Mouse (Mus musculus) kidney, adult 9 months (tissue): ENCODE data around the gene Gm20388.
A peak's percentile ranks its signal among the peaks of the same experiment; 100 is the strongest.

Experiments
- DNase-seq: peaks from one replicate; pipeline ENCODE4 v3.0.0; 2022

Gene Gm20388

DNA sequence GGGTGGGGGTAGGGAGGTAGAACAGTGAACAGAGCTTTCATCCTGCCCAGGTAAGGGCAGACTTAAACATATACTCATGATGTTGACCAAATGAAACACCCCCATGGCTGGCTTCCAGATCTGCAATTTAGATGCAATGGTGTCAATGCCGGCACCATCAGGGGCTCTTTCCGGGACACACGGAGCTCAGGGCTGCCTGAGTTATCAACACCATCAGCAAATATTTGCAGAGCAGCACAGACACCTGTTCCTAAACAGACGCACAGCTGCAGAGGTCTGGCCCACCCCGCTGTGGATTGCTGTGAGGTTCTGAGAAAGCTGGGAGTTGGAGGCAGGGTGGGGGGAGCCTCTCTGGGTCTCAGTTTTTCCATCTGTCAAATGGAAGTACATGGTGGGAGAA lies 2855.5 kb downstream of the Gm20388 start:
- no peak for DNase-seq

DNA sequence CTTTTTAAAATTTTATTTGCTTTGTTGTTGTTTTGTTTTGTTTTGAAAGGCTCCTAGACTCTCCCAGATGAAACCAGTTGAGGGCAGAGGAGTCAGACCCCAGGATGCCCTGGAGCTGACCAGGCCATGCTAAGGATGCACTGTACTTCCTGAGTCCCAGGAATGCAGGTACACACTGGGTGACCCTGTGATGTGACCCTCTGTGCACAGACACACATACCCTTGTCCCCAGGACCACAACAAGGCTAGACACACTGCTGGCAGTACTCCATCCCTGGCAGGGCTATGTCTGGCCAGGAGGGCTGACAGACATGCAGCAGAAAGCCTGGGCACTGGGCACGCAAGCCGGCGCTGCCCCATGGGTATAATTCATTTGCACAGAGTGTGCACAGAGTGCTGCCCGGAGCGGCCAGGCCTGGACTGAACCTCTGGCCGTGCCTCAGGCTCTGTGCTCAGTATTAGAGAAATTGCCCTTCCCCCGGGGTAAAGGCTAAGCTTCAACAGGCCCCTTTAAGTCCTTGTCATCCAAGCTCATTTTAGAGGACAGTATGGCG lies 2856.1 kb downstream of the Gm20388 start:
- DNase-seq: no peak

DNA sequence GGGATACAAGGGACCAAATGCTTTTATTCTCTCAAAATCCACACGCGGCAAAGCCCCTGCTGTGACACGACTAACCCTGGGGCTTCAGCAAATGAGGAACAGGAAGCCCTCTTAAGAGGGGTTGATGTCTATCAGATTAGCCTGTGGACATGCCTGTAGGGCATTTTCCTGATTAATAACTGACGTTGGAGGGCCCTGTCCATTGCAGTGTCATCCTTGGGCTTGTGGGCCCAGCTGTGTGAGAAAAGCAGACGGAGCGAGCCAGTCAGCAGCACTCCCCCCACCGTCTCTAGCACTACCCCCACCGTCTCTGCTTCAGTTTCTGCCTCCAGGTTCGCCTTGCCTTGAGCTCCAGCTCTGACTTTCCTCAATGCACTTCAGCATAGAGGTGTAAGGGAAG lies 2856.6 kb downstream of the Gm20388 start:
- DNase-seq: no peak

DNA sequence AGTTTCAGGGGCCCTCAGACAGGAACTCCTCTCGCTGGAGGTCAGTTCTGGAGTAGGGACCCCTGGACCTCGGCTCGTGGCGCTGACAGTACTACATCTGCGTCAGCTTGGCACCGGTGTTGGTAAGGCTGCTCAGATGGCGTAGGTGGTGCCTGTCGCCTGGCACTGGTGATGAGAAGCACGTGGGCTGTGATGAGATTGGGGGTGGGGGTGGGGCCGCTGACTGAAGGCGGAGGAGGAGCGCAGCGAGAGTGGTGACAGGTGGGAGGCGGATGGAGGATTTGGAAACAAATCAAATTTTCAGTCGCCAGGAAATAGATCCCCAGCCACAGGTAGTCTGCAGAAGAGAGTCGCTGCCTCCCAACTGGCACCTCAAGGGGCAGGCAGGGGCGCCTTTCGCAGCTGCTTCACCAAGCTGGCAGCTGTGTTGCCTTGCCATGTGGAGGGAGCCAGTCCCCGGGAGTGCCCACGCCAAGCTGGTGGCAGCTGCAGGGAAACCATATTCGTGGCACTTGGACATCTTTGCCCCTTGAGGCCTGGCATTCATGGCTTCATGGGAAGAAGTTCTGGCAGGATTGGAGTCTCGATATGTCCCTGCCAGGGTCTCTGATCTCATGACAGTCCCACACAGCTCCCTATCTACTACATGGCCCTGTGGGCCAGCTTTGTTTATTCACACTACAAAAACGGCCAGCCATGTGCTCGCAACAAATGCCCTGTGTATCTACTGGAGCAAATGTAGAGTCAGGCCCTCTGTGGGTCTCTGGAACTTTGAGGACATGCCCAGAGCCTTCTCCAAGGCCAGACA lies 2858.8 kb downstream of the Gm20388 start:
- no peak for DNase-seq

DNA sequence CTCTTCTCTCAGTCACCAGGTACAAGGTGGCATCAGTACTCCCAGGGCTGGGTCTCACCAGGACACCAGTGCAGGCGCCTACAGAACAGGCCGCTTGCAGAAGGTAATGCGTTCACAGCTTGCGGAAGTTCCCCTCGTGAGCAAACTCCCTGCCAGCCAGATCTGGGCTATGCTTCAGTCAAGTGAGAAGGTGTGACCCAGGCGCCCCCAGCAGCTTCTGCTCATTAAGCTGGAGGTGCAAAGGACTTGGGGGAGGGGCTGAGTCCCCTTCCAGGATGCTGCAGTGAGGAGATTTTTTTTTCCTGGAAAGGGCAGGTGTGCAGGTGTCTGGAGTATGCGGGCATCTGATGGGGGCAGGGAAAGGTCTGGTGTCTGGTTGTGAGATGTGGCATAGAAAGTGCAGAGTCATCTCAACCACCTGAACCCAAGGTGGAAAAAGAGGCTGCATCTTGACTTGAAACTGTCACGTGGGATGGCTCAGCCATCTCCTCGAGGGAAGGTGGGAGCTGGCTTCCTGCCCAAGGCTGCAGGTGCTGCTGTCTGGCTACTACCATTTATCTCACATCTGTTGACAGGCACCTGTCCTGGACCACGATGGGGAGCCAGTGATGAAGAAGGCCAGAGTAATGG lies 2861.9 kb downstream of the Gm20388 start:
- DNase-seq: no peak

DNA sequence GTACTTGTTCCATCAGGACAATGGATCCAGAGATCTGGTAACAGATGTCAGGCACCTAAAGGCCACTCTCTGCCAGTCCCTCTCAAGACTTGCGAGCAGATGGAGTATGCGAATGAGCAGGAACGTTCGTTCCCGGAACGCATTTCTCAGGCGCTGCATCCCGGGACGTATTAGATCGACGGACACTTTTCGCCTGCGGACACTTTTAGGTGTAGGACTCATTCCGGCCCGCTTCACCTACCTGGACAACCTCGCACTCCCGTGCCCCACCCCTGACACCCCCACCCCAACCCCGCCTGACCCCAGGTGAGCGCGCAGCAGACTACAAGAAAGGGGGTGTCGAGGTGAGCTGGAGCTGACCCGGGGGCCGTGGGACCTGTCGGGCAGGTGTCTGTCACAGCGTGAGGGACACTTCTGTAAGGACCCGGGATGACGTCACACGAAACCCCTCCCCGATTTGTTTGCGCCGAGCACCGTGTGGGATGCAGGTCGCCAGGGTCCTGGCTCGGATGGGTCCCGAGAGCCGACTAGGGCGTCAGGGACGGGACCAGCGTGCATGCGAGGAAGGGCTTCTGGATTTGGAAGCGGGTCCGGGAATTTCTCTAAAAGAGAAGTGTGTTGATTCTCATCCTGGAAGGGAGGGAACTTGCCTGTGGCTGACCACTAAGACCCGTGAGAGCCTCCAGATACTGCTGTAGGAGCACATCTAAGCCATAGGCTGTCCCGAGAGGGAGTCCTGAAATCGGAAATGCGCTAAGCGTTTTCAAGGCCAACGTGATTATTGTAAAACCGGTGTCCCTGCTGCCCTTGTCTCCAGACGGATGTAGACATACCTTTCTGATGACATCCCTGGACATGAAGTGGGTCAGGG lies 2864.9 kb downstream of the Gm20388 start, which contains the start of gene Acsf3:
Gene Acsf3 (plus strand): TSS at position 202 of the 871 bp plus-strand sequence.
- peak; percentile 68 for DNase-seq

DNA sequence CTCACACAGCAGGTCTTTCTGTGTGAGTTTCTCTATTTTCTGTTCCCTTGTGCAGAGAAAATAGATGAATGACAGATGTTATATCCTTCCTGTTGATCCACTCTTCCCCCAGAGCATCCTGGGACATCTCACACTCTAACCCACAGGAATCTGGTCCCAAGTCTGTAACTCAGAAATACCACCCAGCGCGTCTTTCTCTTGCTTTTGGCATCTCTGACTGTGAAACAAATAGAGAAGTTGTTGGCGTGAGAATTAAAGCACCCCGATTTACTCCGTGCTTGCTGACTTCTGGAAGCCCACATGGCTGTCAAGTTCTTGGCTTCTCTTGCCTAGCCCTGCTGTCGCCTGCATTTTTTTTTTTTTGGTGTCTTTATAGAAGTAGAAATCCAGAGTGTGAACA lies 2867.1 kb downstream of the Gm20388 start:
- DNase-seq: no peak

DNA sequence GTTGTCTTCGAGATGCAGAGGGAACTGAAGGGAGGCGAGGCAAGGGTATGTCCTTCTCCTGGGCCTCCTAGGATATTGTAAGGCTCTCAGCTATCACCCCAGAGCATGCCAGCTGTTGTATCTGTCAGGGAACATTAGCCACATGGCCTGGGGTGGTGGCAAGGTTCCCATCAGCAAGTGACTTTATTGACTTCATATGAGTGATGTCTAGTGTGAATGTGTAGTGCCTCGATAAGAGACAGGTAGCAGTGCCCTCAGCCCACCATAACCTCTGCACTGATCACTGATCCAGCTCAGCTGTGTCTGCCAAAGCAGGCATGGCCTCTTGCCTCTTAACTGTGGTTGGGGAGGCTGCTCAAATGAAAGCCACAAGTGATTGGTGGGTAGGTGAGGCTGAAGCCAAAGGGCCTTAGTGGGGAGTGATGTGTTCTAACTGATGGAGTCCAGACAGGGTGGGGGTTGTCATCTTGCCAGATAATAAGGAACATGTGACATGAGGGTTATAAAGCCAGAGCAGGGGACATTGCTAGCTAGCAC lies 2868.1 kb downstream of the Gm20388 start:
- no peak for DNase-seq

DNA sequence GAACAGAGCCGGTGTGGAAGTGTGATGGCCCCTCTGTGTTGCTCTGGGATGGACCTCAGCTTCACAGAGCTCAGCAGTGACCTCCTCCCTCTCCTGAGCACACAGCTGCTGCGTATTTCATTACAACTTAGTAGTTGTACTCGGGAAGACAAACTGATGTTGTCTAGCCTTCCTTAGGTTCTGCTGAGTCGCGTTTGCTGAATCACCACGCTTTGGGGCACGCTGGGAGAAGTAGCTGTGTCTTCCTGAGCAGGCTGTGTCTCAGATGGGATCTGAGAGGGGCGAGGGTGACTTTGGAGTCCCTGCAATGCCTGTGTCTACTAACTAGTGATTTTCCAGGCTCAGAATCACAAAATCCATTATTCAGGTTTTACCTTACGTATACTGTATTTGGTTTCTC lies 2868.6 kb downstream of the Gm20388 start:
- DNase-seq: no peak

DNA sequence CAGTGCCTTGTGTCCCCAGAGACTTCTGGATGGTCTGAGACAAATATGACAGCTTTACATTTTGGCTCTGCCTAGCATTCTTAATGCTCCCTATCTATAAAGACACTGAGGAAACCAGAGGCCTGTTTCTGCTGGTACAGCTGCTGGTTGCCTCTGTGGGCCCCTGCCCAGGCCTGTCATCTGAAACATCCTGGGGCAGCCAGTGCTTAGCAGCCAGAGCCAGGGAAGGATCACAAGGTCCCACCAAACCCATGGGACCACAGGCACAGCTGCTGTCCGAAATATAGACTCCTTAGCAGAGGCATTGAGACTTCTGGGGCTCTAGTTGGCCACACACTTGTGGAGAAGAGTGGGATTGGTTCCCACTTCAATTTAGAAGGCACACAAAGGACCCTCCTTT lies 2874.1 kb downstream of the Gm20388 start:
- DNase-seq: no peak

DNA sequence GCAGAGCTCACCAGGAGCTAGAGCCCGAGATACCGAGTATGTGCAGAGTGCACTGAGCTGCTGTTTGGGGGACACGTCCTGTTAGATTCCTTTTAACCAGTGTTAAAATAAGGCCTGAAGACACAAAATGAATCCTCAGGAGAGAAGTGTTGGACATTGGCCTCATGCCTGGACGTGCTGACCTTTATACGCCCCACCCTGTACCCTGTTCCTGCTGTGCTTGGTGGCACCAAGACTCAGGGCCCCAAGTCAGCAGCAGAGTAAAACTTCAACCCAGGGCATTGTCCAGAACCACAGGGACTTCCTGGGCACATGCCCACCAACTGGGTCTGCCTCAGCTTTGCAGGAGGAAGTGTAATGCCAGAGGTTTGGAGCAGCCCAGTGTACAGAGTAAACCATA lies 2879.2 kb downstream of the Gm20388 start:
- peak; percentile 90 for DNase-seq

DNA sequence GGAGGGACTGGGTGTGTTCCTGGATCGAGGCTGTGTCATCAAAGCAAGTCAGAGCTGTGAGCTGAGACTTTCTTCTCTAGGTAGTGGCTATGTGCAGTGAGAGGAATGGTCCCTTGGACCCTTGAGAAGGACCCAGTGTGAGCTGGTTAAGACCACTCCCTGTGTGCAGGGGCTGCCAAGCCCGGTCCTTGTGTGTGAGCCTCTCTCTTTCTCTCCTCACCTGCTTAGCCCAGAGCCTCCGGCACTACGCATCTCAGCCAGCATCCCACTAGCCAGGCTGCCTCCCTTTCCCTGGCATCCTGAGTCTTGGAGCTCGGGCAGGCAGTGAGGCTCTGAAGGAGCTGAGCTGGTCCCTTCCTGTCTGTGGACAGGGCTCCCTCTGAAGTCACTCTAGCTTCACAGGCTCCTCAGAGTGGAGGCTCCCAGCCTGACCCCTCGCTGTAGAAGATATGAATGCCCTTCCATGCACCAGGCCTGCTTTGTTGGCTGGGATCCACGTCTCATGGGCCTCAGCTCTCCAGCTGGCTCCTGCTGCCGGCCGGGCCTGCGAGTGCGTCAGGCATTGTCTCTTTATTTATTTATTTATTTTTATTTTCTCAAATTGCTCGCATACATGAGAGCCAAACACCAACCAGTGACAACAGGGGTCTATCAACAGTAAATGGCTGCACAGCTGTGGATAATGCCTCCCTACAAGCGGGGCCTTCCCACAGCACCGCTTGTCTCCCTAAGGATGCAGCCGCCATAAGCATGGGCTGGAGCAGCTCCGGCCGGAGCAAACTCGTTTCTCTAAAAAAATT lies 2882.9 kb downstream of the Gm20388 start:
- peak; percentile 22 for DNase-seq

DNA sequence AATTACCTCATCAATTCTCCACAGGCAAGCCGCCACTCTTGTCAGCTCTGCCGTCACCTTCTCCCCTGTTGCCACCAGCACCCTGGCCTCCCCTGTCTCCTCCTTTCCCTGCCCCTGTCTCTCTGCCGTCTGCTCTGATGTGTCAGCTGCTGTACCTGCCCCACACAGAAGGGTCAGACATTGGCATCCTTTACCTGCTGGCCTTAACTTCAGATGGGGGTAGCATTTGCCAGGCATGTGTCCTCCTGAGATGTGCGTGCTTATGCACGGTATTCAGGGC lies 2883.5 kb downstream of the Gm20388 start:
- no peak for DNase-seq

DNA sequence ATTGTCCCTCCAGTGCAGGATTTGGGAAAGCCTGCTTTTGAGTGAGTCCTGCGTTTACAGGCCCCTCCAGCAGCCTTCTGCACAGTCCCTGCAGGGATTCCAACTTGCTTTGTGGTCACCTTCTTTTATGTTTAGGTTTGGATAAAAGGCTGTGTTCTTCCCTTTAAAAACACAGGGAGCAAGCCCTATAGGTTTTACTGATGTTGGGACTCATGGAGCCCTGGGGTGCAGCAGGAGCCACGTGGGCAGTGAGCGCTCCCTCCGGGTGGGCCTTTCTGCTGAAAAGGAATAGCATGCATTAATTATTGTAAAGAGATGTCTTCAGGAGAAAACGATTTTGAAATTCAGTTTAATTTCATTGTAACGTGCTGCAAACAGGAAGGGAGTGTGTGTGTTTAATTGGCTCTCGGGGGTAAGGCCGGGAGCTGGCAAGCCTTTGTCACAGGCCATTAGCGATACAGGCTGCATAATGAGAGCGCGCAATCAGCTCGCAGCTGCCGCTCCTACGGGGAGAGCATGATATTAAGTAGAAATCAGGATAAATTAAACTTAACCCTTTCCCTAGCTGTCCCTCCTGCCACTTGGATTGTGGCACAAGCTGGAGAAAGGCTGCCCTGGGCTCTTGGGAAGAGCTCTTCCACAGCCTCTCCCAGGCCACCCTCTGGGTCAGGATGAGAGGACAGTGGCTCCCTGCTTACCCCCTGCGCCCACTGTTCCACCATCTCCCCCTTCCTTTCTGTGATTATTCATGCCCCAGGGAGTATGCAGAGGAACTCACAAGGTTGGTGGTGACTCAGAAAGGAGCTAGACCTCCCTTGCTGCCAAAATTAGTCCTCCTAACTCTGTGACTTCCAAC lies 2893.5 kb downstream of the Gm20388 start:
- no peak for DNase-seq

DNA sequence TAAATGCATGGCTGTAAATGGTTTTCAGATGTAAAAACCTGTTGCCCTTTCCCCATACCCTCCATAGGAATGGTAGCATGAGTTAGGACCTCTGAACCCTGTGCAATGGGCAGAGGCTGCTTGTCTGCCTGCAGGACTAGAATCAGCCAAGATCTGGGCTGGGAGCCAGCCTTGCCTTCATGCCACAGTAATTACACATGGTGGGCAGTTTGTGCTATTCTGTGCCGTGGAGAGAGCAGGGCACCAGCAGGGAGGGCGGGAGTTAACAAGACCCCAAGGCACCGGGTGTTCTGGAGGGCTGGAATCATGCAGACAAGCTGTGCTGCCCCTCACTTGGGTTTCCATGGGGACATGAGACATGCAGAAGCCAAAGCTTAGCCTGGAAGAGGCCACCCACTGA lies 2894.7 kb downstream of the Gm20388 start:
- DNase-seq: peak; percentile 62

DNA sequence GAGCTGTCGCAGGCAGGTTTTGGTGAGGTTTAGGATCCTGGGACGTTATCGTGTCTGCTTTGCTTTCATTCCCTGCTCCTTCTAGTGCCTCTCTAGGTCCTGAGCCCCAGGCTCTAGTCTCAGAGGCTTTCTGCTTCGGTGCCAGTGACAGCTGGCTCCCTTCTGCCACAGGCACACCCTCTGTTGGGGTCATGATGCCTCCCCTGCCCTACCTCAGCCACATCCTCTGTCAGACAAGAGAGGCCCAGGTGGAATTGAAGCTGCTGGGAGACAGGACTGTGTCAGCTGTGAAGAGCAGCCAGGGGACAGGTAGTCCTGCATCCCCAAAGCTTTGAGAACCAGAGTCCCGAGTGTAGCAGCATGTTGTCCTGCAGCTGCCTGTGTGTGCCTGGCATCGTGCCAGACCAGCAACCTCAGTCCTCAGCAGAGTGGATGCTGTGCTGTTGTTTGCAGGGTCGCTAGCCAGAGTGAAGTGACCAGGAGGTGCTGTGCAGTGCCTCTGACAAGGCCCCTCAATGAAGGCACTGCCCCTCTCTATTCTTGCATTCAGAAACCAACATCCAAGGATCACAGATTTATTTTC lies 2896.4 kb downstream of the Gm20388 start:
- DNase-seq: no peak

DNA sequence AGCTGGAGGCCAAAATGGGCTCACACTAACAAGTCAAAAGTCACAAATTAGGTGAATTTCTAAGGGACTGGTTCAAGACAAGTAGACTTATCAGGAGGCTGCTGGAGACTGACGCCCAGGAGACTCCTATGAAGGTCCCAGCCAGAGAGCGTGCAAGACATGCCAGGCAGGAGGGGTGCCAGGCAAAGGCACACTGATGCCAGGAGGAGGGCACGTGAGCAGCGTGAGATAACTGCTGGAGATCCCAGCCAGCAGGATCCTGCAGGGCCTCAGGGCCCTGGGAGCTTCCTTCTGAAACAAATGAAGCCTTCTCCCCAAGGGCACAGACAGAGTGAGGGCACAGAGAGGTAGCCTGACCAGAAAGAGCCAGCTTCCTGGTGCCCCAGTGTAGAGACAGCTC lies 2897.3 kb downstream of the Gm20388 start:
- no peak for DNase-seq

DNA sequence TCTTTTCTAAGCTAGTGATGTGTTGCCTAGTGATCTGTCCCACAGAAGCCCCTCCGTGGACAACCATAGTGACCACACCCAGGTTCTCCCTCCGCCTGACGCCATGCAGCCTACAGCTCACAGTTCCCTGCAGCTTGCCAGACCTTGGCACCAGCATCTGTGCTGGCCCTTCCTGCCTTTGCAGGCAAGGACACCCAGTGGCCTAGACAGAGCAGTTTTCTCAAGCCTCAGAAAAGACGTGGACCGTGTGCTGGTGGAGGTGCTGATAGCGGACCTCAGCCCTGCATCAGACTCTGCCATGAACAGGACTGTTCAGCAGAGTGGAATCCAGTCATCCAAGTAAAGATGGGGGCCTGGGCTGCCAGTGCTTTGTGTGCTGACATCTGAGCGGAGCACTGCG lies 2899.7 kb downstream of the Gm20388 start:
- no peak for DNase-seq

DNA sequence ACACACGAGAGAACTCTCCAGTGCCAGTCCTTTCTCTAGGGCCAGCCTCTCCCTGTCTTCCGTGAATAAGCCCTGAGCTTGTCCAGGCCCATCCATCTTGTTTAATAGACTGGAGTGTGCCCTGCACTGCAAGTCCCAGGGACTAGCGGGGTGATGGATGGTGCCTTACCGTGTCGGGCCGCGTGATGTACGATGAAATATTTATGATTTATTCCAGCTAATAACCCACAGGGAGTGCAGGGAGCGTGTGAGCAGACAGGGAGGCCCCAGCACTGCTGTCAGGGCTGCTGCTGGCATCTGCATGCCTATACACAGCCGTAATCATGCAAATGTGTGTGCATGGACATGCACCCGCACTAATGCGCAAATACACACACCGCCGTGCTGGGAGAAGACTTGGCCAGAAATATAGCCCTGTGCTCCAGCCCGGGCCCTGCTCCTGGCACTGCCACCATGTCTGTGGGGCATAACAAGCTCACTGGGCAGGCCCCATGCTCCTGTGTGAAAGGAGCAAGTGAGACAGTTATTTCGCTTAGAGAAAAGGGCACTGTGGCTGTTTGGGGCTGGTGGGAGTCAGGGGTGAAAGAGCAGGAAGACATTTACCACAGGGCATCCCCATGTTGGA lies 2901.3 kb downstream of the Gm20388 start:
- DNase-seq: no peak

DNA sequence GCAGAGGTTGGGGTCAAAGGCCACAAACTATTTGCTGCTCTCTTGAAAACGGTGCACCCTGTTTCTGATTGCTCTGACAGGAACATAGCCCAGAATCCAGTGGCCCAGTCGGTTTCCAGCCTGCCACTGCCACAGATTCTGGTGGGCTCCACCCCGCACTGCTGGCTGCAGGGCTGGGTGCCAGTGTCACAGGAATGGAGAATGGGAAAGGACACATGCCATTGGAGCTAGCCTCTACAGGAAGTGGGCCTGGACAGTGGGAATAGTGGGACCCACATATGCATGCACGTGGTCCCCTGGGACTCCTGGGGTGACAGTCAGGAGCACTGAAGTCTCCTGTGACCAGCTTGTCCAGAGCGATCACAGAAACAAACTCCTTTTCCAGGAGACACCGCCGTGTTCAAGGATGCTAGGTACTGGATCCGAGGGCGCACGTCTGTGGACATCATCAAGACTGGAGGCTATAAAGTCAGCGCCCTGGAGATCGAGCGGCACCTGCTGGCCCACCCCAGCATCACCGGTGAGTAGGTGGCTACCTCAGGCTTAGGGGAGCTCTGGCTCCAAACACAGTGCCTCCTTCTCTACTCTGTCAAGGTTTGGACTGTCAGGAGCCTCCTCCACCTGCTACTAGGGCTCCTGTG lies 2902.1 kb downstream of the Gm20388 start:
- no peak for DNase-seq
